Mouse (Mus musculus) brain, embryonic 14.5 days (tissue): ENCODE results near the gene Stam2.

Source experiments
- CTCF ChIP-seq: fragments of 200-500 bp; IDR thresholded peaks from 2 replicates; pipeline ENCODE4 v1.5.1; 2012; ENCODE audit warnings: inconsistent platforms, mild to moderate bottlenecking, moderate library complexity, borderline replicate concordance; ENCODE audit not compliant: insufficient read depth, insufficient read length; ENCODE audit errors: extremely low read depth
- POLR2A ChIP-seq: fragments of 200-500 bp; IDR thresholded peaks from 2 replicates; pipeline ENCODE4 v1.6.1; 2012; ENCODE audit warnings: mild to moderate bottlenecking, inconsistent platforms, borderline replicate concordance; ENCODE audit not compliant: poor library complexity, insufficient read depth, insufficient read length, severe bottlenecking; ENCODE audit errors: extremely low read depth

DNA sequence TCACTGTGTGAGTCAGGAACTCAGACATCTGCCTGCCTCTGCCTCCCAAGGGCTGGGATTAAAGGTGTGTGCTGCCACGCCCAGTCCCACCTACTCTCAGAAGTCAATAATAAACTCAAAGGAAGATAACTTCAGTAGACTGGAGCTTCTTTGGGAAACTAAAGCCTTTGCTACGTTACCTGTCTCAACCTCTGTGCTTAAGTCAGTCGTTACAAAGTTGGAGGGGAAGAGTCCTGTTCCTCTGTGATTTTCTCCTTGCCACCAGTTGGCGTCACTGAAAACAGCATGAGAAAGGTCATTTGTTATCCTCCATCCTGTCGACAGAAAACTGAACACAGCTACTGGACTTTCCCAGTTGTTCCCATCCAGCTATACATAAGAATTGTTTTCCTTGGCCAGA is 32.7 kb downstream of the Stam2 start:
- no peak for TF ChIP-seq POLR2A
- TF ChIP-seq CTCF = no peak
